Mouse (Mus musculus) midbrain, embryonic 10.5 days (tissue): ENCODE results near the gene Slc10a7. TPM values are rescaled to one million over a fixed set of nuclear protein-coding genes. Genes with fewer than 3 reads are reported as not detected.

Source experiments
- DNase-seq: peaks from one replicate; pipeline ENCODE4 v3.0.0-alpha.2; 2017; ENCODE audit warnings: low spot score
- H3K27ac ChIP-seq: fragments of 300-500 bp; sonication (generic); replicated peaks from 2 replicates; pipeline ENCODE4 v1.5.1; 2016; ENCODE audit warnings: mild to moderate bottlenecking
- H3K27me3 ChIP-seq: fragments of 300-500 bp; sonication (generic); 2 replicates; pipeline ENCODE4 v1.6.1; 2016; ENCODE audit warnings: low read depth, mild to moderate bottlenecking; ENCODE audit not compliant: poor library complexity, severe bottlenecking
- H3K36me3 ChIP-seq: fragments of 300-500 bp; sonication (generic); 2 replicates; pipeline ENCODE4 v1.6.1; 2016; ENCODE audit warnings: mild to moderate bottlenecking, moderate library complexity
- H3K4me1 ChIP-seq: fragments of 300-500 bp; sonication (generic); 2 replicates; pipeline ENCODE4 v1.6.1; 2016
- H3K4me3 ChIP-seq: fragments of 300-500 bp; sonication (generic); 2 replicates; pipeline ENCODE4 v1.5.1; 2016; ENCODE audit warnings: mild to moderate bottlenecking, moderate library complexity
- H3K9me3 ChIP-seq: fragments of 300-500 bp; sonication (generic); replicated peaks from 2 replicates; pipeline ENCODE4 v1.6.1; 2016; ENCODE audit warnings: mild to moderate bottlenecking
- WGBS: fragments of 180-500 bp; shearing (Covaris S2); methylation state at CpG from one replicate; pipeline ENCODE4 v1.1.7; 2016; 5-methylcytosine and 5-hydroxymethylcytosine counted together
- polyA plus RNA-seq: library from polyadenylated mRNA; unstranded; fragments of >200 nt; fragmentation: Nextera tagmentation; extraction: Ambion mirVana; gene quantifications from 2 replicates; pipeline ENCODE4 v1.2.1, GENCODE M21; 2016

The Slc10a7 gene
- polyA plus RNA-seq, 1 experiment from 2014 or later, result 8.1 TPM

GRCm38 (mm10) chr8:78776816-78777215 lies 267.7 kb downstream of the Slc10a7 start:
- Histone ChIP-seq H3K36me3 (no peaks in the 10 kb centered on the region), H3K4me3 (no peak overlapping the region), H3K4me1 (no peaks in the 10 kb centered on the region), H3K27ac (no peak overlapping the region), H3K27me3 (no peaks in the 10 kb centered on the region), H3K9me3 (no peaks in the 10 kb centered on the region)
- DNase-seq, result no peak
- 92% methylated on average over 9 of the region's 9 CpGs for WGBS

Other genes starting within 250 kb of the Slc10a7 start
- gene Pou4f2, start 72.7 kb upstream of the Slc10a7 start, polyA plus RNA-seq, result 0.20 and 0.22 TPM in 2 replicates
- gene Rbmxl1, start 448 bp upstream of the Slc10a7 start, polyA plus RNA-seq, result 370 and 396 TPM in 2 replicates